Mouse (Mus musculus): ENCODE measurements around the gene B3glct. TPM values are rescaled to one million over a fixed set of nuclear protein-coding genes. Genes with fewer than 3 reads are reported as not detected.

The B3glct gene
- 10 to 100 TPM; 27.9 to 40.0 (median 34.9) TPM for total RNA-seq (2022)

DNA sequence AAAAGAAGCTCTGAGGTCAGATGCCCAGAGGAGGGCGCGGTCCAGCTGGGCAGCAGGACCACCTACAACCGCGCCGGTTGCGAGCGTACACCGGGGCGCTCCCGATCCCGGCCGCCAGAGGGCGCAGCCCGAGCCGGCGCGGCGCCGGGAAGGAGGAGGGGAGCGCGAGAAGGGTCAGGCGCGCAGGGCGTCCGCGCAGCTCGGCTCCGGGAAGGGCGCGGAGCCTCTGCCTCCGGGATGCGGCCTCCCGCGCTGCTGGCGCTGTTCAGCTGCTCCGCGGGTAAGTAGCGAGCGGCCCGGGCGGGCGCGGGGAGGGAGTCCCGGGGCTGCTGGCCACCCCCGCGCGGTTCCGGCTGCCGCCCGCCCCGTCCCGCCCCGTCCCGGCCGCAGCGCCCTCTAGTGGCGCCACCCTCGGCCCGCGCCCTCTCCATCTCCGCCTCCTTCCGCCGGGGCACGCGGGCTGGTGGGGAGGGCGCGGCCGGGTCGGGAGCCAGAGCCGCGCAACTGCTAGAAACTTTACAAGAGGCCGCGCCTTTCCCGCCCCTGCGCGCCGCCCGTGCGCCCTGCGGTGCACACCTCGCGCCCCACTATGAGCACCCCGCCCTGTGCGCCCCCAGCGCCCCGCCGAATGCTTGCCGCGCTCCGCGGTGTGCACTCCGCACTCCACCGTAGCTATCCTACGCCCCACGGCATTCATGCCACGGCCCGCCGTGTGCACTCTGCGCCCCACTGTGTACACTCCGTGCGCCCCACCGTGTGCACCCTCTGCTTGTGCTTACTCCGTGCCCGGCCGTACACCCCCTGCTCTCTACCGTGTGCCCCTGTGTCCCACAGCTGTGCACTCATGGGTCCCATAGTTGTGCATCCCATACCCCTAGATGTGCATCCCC lies at the start of gene B3glct:
TSS of gene B3glct (plus strand) at position 131 of the 890 bp plus-strand sequence.
- peak; percentile 58 for DNase-seq

DNA sequence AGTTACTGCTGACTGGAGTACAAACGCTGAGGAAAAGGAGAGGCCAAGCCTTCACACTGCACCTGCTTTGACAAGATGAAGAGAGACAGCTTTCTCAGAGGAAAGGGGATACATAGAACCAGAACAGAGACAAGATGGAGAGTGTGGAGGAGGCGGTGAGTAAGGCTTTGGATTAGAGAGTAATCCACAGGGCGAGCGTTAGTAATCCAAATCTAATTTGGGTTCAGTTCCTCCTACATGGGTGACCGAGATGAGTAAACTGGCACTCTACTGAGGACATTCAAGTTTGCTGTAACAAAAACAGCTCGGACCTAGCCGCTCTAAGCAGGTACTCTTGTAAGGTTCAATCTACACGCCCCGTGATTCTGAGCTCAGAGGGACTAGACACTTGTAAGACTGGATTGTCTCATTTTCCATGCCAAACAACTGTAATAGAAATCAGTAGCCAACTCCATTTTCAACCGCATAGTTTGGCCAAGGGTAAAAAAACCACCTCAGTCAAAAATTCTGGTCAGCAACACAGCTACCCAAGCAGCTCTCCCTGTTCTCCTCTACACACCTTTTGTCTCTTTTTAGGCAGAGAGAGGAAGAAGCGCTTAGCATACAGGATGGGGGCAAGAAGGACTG lies 43.5 kb upstream of the B3glct start:
- DNase-seq: no peak

DNA sequence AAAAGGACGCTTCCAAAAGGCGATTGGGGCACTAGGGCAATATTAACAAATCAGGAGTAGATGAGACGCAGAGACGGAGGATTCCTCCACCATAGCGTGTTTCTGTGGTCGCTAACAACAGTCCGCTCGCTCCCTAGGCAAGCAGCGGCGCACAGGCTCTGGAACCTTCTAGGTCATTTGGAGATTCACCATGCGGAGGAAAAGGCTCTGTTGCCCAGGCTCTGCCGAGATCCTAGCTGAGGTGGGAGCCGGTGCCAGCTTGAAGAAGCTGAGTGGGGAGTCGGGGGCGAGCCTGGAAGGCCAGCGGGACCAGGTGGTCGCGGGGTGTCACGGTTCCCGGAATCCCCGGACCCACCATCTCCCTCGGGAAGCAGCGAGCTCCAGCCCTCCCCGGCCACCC lies 42.5 kb upstream of the B3glct start:
- no peak for DNase-seq

DNA sequence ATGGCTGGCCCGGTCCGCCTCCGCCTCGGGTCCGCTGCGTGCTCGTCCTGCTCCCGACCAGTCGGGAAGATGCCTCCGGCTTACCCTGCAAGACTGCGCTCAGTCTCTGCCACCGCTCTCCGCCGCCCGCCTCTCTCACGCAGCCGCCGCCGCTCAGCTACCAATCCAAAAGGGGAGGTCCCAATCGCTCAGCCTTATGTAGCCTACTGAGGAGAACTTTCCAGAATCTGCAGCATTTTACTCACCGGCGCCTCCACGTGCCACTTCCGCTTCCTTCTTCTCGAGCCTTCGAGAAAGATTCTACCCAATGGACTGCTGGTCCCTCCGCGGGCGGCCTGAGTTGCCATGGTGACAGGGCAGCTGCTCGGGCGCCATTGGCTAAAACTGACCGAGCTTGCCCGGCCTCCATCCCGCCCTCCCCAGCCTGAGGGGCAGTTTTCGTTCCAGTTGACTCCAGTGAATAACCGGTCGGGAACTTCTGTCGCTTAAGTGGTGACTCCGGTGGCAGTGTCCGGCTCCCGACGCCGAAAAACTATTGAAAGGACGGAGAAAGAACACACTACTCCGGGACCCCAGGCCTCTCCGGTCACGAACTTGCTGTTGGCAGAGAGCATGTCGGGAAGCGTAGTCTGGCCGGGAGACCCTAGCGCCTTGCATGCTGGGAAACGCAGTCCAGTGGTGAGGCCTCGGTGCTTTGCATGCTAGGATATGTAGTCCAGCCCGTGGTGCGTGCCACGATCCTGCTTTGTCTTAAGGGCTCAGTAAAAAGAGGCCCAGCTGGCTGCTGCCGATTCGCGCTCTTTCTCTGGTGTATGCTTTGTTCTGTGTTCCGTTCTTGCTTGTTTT lies 41.7 kb upstream of the B3glct start, which contains the start of gene Hsph1:
TSS of gene Hsph1 (minus strand) at position 302 of the 846 bp plus-strand sequence.
- peak; percentile 99 for DNase-seq

DNA sequence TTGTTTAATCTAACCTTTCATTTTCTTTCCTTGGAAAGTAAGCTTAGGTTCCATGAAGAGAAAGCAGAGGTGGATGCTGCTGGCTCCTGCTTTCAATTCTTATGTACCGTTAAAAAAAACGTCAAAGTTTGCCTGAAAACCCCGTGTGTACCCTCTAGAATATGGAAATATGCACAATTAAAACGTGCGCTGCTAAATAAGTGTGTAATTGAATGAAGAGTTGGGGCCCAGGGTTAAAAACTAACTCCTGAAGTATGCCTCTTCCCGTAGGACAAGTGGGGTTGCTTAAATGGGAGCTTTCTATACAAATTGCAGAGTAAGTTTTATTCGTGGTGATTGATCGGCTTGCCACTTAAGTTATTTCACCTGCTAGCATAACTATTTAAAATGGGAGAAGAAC lies 40.7 kb upstream of the B3glct start:
- DNase-seq: no peak

DNA sequence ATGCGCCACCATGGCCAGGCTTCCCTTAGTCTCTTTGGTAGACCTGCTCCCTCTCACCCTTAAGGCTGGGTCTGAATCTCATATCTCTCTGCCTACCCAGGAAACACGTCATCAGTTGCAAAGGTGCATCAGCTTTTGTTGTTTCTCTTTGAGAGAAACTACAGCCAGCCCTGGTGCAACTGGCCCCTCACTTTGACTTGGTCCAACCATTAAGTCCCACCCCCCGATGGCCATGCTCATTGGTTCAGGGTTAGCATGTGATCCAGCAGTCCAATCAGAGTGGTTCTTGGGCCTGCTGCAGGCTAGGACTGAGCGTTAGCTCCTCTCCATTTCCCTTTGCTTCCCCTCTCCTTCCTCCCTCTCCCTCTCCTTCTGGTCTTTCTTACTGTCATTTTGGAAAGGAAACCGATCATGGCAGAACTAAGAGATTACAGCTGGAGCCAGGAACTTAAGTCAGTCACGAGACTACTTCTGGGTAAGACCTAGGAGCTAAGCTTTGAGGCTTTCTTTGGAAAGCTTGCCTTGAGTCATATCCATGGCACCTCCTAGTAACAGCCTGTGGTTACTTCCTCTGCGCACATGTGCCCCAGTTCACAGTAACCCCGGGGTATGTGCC lies 36.6 kb upstream of the B3glct start:
- DNase-seq: no peak

DNA sequence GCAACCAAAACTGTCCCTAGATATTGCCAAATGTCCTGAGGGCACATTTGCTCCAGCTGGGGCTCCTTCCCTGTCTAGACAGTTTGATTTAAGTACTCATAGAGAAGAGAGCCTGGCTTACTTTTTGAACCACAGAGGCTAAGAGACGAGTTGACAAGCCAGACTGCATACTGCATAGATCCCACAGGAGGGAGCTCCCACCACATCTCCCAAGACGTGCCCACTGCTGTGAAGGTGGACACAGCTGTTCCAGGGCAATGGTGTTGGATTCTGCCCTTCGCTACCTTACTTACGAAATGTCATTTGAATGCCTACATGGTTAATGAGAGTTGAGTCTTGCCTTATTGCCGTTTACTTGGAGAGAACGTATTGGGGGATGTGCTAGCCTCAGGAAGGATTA lies 35.7 kb upstream of the B3glct start:
- DNase-seq: no peak

DNA sequence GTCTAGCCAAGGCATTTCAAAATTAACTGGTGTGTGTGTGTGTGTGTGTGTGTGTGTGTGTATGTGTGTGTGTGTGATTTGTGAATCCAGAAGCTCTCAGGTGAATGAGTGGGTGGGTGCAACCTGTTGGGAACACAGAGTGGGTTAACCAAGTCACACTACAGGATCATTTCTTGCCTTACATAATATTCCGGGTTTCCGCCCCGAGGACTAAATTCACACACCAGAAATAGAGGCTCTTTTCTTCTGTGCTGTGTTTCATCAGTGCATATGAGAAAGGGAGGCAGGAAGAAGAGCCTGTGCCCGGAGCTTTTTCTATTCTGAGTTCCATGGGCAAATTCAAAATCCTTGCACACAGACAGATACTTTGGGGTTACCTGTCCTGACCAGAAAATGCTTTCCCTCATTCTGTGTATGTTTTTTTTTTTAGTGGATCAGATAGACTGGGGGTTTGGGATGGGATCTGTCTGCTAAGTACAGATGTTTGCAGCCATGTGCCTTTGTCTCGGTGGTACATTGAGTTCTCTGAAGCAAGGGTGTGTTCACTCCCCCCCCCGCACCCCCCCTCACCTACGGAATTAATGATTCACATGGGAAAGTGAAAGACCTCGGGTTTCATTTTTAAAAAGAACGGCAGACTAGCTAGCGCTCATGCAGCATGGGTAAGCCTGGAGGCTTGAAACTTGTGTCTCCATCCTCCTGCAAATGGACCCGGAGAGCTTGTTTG lies 35.1 kb upstream of the B3glct start:
- no peak for DNase-seq

DNA sequence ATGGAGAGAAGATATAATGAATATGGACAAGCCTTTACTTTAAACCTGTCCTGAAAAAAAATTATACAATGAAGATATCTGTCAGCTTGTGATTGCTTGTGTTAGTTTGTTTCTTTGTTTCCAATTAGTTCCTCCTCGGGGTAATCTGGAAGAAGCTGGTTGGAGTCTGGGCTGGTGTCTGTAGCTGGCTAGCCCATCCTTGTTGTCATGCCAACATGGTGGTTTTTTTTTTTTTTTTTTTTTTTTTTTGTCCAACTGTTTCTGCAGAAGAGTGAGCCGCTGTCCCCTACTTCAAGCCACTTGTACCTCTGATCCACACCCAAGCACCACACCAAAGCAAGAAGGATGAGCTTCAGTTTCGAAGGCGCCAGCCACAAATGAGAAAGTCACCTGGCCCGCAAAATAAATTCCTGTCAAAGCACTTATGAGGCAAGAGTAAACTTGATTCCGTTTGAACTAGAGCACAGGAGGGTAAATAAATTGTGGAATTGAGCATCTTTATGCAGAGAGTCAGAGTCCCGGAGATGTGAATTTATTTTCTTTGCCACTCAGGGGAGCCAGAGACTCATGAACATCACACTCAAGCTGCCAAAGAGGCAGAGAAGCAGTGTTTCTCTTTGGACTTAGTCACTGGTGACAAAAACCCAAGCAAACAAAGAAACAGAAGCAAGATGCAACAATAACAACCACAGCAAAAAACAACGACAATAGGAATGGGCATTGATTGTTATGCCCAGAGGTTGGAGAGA lies 30.5 kb upstream of the B3glct start:
- no peak for DNase-seq

DNA sequence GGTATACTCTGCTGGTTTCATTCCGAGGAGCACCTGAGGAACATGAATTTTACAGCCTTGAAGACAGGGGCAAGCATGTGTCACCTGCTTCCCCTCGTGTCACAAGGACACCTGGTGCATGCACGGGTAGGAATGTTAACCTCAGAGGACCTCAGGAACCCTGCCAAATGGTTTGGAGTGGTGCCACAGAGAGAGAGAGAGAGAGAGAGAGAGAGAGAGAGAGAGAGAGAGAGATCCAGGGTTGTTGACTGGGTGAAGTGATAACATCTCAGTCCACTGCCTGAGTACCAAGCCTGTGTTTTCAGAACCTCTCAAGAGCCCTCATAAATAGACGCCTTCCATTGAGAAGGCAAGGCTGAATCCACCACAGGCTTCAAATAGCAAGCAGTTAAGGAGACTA lies 29.8 kb upstream of the B3glct start:
- DNase-seq: no peak

DNA sequence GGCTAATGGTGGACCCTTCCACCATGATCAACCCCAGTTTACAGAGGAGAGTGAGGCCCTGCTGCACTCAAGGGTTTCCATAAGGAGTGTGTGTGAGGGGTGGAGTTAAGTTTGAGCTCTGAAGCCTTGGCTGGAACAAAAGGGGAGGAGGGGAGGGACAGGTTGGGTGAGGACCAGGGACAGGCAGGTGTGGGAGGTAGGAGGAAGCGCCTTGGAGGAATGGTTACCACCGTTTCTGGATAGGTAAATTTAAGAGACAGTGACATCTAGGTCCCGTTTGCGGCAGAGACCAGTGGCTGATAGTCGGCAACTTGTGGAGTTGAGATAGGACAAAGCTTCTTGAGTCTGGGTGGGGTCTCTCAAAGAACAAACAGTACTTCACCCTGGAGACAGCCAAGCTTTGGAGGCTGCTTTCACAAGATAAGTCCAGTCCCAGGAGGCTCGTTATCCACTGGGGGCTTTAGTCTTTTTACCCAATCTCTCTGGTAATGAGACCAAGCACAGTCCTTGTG lies 29.1 kb upstream of the B3glct start:
- DNase-seq: no peak

DNA sequence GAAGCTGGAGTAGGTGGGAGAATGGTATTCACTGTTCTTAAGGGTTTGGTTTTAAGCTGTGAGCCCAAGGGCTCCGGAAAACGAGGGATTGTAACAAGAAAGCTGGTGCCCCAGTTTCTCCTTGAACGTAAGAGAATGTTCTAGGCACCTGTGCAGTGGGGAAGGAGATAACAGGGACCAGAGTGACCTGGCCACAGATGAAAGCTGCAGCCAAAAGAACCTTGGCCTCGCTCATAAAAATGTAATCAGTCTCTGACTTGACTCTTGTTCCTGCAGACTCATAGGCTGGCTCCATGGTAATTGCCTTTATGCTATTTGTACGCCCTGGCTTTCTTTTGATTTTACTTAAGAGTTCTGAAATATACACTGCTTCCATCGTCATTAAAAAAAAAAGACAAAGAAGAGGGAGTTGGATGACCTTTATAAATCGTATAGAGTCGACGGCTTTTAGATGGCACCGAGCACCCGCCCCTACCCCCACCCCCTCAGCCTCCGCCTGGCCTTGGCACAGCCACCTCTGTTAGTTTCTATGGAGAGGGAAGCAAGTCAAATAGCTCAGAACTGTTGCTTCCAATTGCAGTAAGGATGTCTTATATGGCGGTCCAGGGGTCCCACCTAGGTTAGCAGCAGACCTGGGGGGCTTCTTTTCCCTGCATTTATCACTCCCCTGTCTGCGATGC lies 28.4 kb upstream of the B3glct start:
- DNase-seq: peak; percentile 50

DNA sequence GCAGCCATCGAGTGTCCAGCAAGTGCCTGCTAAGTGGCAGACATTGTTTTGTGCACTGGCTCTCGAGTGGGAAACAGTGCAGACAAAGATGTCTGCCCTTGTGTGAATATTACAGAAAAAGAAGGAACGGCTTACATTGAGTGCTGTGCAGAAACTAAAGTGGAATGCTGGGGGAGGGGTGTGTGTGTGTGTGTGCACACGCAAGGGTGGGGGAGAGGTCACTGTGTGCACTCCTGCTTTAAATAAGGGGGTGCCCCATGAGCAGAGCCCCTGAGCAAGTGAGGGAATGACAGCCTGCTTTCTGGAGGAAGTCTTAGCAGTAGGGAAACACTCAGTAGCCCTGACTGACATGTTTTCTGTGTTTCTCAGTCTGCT lies 27.9 kb upstream of the B3glct start:
- DNase-seq: no peak

DNA sequence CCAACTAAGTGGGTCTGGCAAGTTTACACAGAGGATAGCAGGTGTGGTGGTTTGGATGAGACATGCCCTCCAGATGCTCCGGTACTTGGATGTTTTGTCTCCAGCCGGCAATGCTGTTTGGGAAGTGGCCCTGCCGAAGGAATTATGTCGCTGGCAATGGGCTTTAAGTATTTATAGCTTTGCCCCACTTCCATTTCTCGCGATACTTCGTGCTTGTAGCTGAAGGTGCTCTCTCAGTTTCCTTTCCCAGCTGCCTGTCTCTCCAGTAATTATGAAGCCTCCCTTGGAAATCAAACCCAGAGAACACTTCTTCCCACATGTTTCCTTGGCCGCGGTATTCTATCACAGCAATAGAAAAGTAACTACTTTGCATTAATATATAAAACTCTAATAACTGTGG lies 22.4 kb upstream of the B3glct start:
- DNase-seq: no peak

DNA sequence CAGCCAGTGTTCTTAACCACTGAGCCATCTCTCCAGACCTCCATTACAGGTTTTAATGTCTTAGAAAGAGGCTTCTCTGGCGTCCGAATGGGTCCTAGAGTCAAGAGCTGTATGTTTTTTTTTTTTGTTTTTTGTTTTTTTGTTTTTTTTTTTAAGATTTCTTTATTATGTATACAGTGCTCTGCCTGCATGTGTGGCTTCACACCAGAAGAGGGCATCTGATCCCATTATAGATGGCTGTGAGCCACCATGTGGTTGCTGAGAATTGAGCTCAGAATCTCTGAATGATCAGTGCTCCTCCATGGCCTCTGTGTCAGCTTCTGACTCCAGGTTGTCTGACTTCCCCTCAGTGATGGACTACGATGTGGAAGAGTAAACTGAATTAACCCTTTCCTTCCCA lies 20.0 kb upstream of the B3glct start:
- no peak for DNase-seq

DNA sequence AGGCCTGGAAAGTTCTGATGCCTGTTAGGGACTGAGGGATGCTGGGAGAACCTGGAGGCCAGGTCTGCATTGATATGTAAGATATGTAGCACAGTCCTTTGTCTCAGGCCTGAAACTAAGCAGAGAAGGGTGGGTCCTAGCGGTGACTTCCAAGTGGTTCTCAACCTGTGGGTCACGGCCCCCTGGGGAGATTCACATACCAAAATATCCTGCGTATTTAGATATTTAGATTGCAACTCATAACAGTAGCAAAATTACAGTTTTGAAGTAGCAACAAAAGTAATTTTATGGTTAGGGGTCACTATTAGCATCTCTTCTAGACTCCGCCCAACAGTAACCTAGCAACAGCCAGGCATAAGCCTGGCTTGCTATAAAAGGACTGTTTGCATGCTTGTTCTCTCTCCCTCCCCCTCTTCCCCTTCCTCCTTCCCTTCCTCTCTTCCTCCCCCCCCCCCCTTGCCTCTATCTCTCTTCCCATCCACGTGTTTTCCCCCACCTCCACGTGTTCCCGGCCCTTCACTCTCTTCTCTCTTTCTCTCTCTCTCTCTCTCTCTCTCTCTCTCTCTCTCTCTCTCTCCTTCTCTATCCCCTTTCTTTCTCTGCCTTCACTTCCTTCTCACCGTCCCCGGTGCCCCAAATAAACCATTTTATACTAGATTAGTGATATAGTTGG lies 19.2 kb upstream of the B3glct start:
- DNase-seq: no peak

DNA sequence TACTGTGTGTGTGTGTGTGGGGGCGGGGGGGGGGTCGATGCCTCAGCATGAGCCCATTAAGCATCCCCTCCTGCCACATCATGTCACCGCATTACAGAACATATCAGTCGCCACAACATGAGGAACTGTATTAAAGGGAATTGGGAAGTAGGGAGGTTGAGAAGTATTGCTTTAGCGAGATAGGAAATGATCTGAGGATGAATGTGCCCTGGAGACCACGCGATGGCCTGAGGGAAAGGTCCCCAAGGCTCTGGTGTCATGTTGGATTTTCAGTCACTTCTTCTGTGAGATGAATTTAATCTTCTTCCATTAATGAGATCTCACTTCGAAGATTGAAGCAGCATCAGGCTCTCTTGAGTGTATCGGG lies 18.6 kb upstream of the B3glct start:
- DNase-seq: no peak

DNA sequence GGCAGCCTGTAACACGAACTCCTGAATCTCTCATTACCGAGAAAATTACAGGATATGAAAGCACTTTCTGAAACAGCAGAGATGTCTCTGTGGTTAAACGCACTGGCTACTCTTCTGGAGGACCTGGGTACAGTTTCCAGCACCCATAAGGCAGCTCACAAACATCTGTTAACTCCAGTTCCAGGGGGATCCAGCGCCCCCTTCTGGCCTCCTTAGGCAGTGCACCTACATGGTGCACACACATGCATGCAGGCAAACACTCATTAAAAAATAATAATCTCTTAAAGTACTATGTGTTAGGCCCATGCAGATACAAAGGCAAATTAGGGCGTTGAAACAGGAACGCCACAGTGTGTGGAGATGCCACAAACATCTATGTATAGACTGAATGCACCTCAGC lies 16.6 kb upstream of the B3glct start:
- DNase-seq: no peak

DNA sequence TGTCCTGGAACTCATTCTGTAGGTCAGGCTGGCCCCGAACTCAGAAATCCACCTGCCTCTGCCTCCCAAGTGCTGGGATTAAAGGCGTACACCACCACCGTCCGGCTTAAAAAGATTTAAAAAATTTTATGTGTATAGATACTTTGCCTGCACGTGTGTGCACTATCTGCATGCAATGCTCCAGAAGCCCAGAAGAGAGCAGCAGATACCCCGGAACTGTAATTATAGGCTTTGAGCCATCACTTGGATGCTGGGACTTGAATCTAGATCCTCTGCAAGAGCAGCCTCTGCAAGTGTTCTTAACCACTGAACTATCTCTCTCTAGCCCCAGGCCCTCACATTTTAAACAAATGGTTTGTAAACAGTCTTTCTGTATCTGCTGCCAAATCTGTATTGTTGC lies 15.1 kb upstream of the B3glct start:
- no peak for DNase-seq

DNA sequence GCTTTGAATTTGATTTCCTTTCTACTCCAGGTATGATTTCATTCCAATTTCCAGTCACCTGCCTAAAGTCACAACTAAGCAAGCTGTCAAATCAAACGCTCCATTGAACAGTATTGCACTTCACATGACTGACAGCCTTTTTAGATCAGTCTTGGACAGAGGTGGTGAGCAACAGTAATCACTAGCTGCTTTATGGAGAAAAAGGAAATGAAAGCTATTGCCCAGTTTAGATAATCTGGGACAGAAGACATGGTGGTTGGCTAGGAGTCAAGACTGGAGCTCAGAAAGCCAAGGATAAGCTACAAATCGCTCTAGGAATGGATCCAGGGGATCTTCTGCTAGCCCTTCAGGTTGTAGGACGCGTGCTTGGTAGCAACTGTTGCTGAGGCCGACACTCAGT lies 14.6 kb upstream of the B3glct start:
- DNase-seq: no peak

Measured in adrenal gland, adult 8-10 months (tissue).